Mouse (Mus musculus): ENCODE results near the gene Avpi1. TPM values are rescaled to one million over a fixed set of nuclear protein-coding genes. Genes with fewer than 3 reads are reported as not detected.

The Avpi1 gene
- polyA plus RNA-seq, 1 experiment, result 1.7 TPM

- Histone ChIP-seq H3K9me3 (ENCODE audit: control insufficient read depth, low read length) (no peaks in the 10 kb centered on the region), H3K4me1 (ENCODE audit: control insufficient read depth) (peaks cover 31% of the 10 kb centered on the region), H3K27me3 (ENCODE audit: control insufficient read depth) (peaks cover 3% of the 10 kb centered on the region; the same call in 1 of the 2 replicates), H3K4me3 (replicated peaks) (no peak overlapping the region), H3K36me3 (ENCODE audit: control insufficient read depth) (peaks cover 41% of the 10 kb centered on the region)
- TF ChIP-seq TAL1 (IDR thresholded peaks at IDR 0.05; ENCODE audit: low read length) (no peak), GATA1 (IDR thresholded peaks at IDR 0.05; ENCODE audit: low read length) (no peak)
These were observed 3.2 kb downstream of the Avpi1 start for GRCm38 (mm10) chr19:42125501-42126218.

DNA sequence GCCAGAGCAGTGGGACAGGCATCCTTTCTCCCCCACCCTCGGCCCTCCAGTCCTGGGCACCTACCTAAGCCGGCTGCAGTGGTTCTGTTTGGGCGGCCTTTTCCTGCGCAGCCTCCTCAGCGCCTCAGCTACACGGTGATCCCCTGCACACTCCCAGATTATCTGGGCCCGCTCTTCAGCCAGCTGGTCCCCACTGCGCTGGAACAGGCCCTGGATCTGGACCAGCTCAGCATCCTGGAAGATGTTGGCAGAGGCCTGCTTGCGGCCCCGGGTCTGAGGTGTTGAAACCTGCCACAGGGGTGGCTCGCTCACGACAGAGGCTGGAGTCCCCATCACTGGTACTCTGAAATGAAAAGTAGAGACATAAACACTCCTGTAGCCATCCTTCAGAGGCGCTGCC is 4.2 kb downstream of the Avpi1 start:
- Histone ChIP-seq H3K9me3 (ENCODE audit: control insufficient read depth, low read length) (no peaks in the 10 kb centered on the region), H3K27me3 (ENCODE audit: control insufficient read depth) (peaks cover 3% of the 10 kb centered on the region; the same call in 1 of the 2 replicates), H3K36me3 (ENCODE audit: control insufficient read depth) (peaks cover 49% of the 10 kb centered on the region), H3K4me3 (replicated peaks) (no peak overlapping the region), H3K4me1 (ENCODE audit: control insufficient read depth) (peaks cover 27% of the 10 kb centered on the region)
- TF ChIP-seq TAL1 (IDR thresholded peaks at IDR 0.05; ENCODE audit: low read length) (no peak), GATA1 (IDR thresholded peaks at IDR 0.05; ENCODE audit: low read length) (no peak)

DNA sequence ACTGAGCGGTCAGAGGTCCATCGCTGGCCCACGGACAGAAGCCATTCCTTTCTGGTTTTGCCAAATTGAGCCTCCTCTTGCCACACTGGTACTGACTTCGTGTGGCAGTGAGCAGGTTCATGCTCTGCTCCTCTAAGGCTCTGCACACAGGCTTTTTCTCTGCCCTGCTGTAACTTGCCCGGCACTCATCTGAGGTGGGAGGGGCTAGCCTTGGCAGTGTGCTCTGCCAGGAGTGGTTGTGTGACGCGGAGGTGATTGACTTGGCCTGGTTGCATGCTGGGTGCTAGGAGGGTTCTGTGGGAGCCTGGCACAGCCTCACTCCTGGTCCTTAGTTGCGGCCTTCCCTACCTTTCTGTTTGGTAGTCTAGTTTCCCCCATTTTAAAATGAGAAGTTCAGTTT is 8.4 kb downstream of the Avpi1 start:
- H3K4me3 ChIP-seq (replicated peaks), result no peak overlapping the region
- no peaks in the 10 kb centered on the region; the same call in 1 of the 2 replicates for H3K4me1 ChIP-seq (ENCODE audit: control insufficient read depth)
- TF ChIP-seq GATA1 (IDR thresholded peaks at IDR 0.05; ENCODE audit: low read length), result no peak
- TF ChIP-seq TAL1 (IDR thresholded peaks at IDR 0.05; ENCODE audit: low read length), result no peak
- H3K36me3 ChIP-seq (ENCODE audit: control insufficient read depth), result peaks cover 76% of the 10 kb centered on the region
- no peaks in the 10 kb centered on the region for H3K27me3 ChIP-seq (ENCODE audit: control insufficient read depth)
- H3K9me3 ChIP-seq (ENCODE audit: control insufficient read depth, low read length), result no peaks in the 10 kb centered on the region

DNA sequence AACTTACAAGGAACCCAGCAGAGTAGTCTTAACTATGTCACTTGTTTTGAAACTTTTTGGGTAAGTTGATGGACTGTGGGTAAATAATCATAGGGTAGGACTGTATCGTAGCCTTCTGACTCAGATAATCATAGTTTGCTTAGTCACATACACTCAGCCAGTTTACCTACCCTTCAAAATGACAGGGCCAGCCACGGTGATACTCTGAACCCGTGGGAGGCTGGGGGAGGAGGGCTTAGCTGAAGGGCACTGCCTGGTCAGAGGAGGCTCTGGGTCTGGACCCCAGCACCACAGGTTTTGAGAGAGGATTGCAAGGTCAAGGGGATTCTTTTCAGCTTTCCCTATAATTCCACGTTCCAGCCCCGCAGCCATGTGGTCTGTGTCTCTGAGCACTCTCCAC is 10.3 kb downstream of the Avpi1 start:
- TF ChIP-seq GATA1 (IDR thresholded peaks at IDR 0.05; ENCODE audit: low read length), result no peak
- no peak for TF ChIP-seq TAL1 (IDR thresholded peaks at IDR 0.05; ENCODE audit: low read length)
- no peaks in the 10 kb centered on the region for H3K27me3 ChIP-seq (ENCODE audit: control insufficient read depth)
- no peak overlapping the region for H3K4me3 ChIP-seq (replicated peaks)
- H3K4me1 ChIP-seq (ENCODE audit: control insufficient read depth), result no peaks in the 10 kb centered on the region
- H3K9me3 ChIP-seq (ENCODE audit: control insufficient read depth, low read length), result no peaks in the 10 kb centered on the region
- H3K36me3 ChIP-seq (ENCODE audit: control insufficient read depth), result peaks cover 61% of the 10 kb centered on the region

DNA sequence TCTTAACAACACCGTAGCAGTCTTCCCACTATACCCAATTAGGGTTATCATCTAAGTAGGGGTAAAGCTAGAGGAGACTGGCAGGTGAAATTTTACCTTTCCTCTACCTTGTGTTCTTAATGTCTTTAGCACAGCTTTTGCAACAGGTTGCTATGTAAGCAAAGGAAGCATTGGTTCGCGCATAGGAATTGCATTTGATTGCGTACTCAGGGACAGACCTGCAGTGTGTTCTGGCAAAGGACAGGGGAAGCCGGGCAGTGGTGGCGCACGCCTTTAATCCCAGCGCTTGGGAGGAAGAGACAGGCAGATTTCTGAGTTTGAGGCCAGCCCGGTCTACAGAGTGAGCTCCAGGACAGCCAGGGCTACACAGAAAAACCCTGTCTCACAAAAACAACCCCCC is 10.7 kb downstream of the Avpi1 start:
- no peak overlapping the region for H3K4me3 ChIP-seq (replicated peaks)
- peaks cover 56% of the 10 kb centered on the region for H3K36me3 ChIP-seq (ENCODE audit: control insufficient read depth)

DNA sequence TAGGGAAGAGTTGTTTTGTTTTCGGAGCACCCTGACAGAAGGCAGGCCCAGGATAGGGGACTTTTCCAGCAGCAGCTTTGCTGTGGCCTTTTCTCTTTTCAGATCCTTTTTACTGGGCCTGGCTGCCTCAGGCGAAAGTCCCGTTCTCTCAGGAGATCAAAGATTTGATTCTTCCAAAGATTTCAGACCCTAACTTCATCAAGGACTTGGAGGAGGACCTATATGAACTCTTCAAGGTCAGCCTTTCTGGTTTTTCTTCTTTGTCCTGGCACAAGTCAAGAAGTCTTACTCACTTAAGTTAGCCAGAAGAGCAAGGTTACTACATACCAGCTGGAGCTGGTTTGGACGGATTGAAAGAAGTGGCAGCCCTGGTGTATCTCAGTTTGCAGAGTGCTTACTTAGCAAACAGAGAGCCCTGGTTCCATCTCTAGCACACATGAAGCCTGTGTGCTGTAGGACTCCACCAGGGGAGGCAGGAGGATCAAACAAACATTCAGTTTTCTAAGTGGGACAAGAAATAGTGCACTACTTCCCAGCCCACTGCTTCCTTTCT is 13.0 kb downstream of the Avpi1 start:
- H3K27me3 ChIP-seq (ENCODE audit: control insufficient read depth), result no peaks in the 10 kb centered on the region
- peaks cover 38% of the 10 kb centered on the region for H3K36me3 ChIP-seq (ENCODE audit: control insufficient read depth)
- no peak for TF ChIP-seq TAL1 (IDR thresholded peaks at IDR 0.05; ENCODE audit: low read length)
- H3K4me1 ChIP-seq (ENCODE audit: control insufficient read depth), result no peaks in the 10 kb centered on the region
- no peaks in the 10 kb centered on the region for H3K9me3 ChIP-seq (ENCODE audit: control insufficient read depth, low read length)
- H3K4me3 ChIP-seq (replicated peaks), result no peak overlapping the region

More for the DNA sequence above, 10.7 kb downstream of the Avpi1 start:
- Histone ChIP-seq H3K4me1 (ENCODE audit: control insufficient read depth) (no peaks in the 10 kb centered on the region), H3K27me3 (ENCODE audit: control insufficient read depth) (no peaks in the 10 kb centered on the region), H3K9me3 (ENCODE audit: control insufficient read depth, low read length) (no peaks in the 10 kb centered on the region)
- no peak for TF ChIP-seq TAL1 (IDR thresholded peaks at IDR 0.05; ENCODE audit: low read length)
- no peak for TF ChIP-seq GATA1 (IDR thresholded peaks at IDR 0.05; ENCODE audit: low read length)

- Histone ChIP-seq H3K4me3 (replicated peaks) (no peak overlapping the region), H3K27me3 (ENCODE audit: control insufficient read depth) (no peaks in the 10 kb centered on the region), H3K9me3 (ENCODE audit: control insufficient read depth, low read length) (no peaks in the 10 kb centered on the region), H3K36me3 (ENCODE audit: control insufficient read depth) (peaks cover 30% of the 10 kb centered on the region), H3K4me1 (ENCODE audit: control insufficient read depth) (no peaks in the 10 kb centered on the region)
- no peak for TF ChIP-seq GATA1 (IDR thresholded peaks at IDR 0.05; ENCODE audit: low read length)
- no peak for TF ChIP-seq TAL1 (IDR thresholded peaks at IDR 0.05; ENCODE audit: low read length)
These were observed 24.2 kb downstream of the Avpi1 start for GRCm38 (mm10) chr19:42104681-42105080.

GRCm38 (mm10) chr19:42099406-42099805 is 29.5 kb downstream of the Avpi1 start:
- Histone ChIP-seq H3K4me1 (ENCODE audit: control insufficient read depth) (peaks cover 2% of the 10 kb centered on the region; the same call in 1 of the 2 replicates), H3K9me3 (ENCODE audit: control insufficient read depth, low read length) (no peaks in the 10 kb centered on the region), H3K27me3 (ENCODE audit: control insufficient read depth) (no peaks in the 10 kb centered on the region), H3K36me3 (ENCODE audit: control insufficient read depth) (peaks cover 22% of the 10 kb centered on the region), H3K4me3 (replicated peaks) (no peak overlapping the region)
- no peak for TF ChIP-seq TAL1 (IDR thresholded peaks at IDR 0.05; ENCODE audit: low read length)
- no peak for TF ChIP-seq GATA1 (IDR thresholded peaks at IDR 0.05; ENCODE audit: low read length)

GRCm38 (mm10) chr19:42090637-42091141 is 38.2 kb downstream of the Avpi1 start:
- peaks cover 40% of the 10 kb centered on the region for H3K4me1 ChIP-seq (ENCODE audit: control insufficient read depth)
- TF ChIP-seq GATA1 (IDR thresholded peaks at IDR 0.05; ENCODE audit: low read length) (no peak), TAL1 (IDR thresholded peaks at IDR 0.05; ENCODE audit: low read length) (no peak)
- H3K36me3 ChIP-seq (ENCODE audit: control insufficient read depth), result peaks cover 15% of the 10 kb centered on the region
- H3K4me3 ChIP-seq (replicated peaks), result peak overlapping the region; percentile 95
- no peaks in the 10 kb centered on the region for H3K27me3 ChIP-seq (ENCODE audit: control insufficient read depth)
- H3K9me3 ChIP-seq (ENCODE audit: control insufficient read depth, low read length), result peaks cover 2% of the 10 kb centered on the region; the same call in 1 of the 2 replicates

Data from erythroblast, embryonic 14.5 days (primary cell).